Mouse (Mus musculus): ENCODE measurements at regions not wholly inside any gene's neighbourhood (a gene's known extent, or its start where the extent isn't known, plus 50 kb on each side); places are given as distances from the start of the nearest gene placed in this dataset.

- TF ChIP-seq GATA1 (IDR thresholded peaks at IDR 0.05; ENCODE audit: borderline replicate concordance, low read length) (no peak), FLI1 (IDR thresholded peaks at IDR 0.05; ENCODE audit: low read length) (no peak)
These were observed 272.0 kb downstream of the Pcdh18 start for GRCm38 (mm10) chr3:49485105-49485504.
